Mouse (Mus musculus): ENCODE data around the gene Ttc30b. TPM values are rescaled to one million over a fixed set of nuclear protein-coding genes. Genes with fewer than 3 reads are reported as not detected.
"Not testable (repeated sequence)": the region's sequence is repeated elsewhere in the genome, so short reads cannot be mapped to it uniquely, and the experiment has no call there.

Gene Ttc30b
- total RNA-seq, 4 experiments from 2014 or later: 12.4 to 14.1 (median 13.8) TPM

DNA sequence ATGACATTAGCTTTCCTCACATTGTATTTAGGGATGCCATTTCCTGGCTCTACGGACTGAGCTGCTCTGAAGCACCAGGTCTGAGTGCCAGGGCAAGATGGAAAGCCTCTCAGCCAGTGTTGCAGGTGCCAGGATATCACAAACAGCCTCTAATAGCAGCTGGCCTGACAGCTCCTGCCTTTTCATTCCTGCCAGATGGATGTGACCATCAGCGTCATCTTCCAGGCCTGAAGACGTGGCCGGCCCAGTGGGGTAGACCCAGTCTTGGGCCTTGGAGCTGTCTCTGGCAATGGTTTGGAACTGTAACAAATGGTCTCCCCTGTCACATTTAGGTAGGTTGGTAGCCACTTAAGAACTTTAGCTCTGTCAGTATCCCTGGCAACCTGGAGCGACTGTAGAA is 14.9 kb upstream of the Ttc30b start:
- DNase-seq (ENCODE audit: low spot score in 2 of 2): no peak

DNA sequence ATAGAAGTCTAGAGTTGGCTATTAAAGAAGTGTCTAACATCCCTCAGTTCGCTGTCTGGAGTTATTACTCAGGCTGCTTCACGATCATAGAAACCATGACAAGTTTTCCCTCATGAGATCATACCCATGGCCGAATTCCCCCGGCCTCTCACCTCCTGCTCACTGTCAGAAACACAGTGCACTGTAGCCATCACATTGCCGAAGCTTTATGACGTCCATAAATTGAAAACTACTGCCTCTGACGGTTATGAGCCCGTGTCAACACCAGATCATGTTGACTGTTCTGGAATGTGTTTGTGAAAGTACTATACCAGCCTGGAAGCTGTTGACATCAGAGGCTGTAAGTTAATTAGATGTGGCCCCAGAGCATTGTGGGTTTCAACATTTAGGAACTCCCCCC is 12.3 kb upstream of the Ttc30b start:
- DNase-seq (ENCODE audit: low spot score in 2 of 2): no peak

DNA sequence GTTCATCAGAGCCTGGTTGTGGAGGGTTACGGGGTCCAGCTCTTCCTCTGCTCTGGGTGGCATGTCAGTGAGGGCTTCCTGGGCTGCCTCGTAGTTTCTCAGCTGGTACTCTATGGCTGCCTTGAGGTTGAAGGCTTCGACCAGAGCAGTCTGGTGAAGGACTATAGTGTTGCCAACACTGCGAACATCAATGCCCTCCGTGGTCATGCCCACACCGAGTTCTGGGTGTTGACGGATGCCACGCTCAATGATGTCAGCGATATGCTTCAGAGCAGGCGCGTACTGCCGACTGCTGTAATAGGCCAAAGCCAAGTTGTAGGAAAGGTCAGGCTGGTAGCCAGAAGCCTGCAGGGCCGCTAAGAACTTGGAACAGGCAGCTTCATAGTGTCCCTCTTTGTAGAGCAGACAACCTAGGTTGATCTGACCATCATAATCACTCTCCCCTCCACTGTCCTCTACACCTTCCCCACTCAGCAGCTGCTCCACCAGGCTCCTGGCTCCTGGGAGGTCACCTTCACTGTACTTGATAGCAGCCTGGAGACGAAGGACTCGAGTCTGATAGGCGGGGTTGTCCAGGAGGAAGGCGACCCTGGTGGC is 767 bp downstream of the Ttc30b start:
- not testable (repeated sequence) for DNase-seq (ENCODE audit: low spot score in 2 of 2)

DNA sequence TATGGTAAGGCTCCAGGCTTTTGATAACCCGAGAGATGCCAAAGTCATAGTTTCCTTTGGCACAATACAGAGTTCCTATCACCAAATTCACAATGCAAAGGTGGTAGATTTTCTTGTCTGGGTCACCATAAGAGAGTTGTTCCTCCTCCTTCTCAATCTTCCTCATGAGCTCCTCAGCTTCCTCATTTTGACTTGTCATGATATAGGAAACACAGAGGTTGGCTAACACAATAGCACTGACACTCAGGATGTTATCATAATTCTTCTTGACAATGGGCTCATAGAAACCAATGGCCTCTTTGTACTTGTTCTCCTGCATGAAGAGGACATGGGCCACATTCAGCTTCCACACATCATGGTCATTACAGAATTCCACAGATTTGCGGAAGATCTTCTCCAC is 1.7 kb downstream of the Ttc30b start:
- DNase-seq (ENCODE audit: low spot score in 2 of 2): not testable (repeated sequence)

DNA sequence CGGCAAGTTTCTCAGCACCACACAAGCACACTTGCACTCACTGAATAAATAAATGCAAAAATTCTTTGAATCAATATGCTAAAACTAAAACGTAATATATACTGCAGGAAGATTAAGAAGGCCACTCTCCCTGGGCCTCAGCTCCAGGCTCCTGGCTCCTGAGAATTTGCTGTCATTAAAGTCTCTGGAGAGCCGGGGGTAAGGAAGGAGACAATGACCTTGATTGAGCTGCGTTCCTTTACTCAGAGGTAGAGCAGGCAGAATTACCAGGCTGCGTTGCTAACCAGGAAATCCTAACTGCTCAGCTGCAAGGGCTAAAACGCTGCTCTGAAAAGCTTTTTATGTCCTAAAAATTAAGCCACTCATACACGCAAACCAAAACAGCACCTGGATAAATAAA is 4.8 kb downstream of the Ttc30b start:
- DNase-seq (ENCODE audit: low spot score in 2 of 2): no peak

DNA sequence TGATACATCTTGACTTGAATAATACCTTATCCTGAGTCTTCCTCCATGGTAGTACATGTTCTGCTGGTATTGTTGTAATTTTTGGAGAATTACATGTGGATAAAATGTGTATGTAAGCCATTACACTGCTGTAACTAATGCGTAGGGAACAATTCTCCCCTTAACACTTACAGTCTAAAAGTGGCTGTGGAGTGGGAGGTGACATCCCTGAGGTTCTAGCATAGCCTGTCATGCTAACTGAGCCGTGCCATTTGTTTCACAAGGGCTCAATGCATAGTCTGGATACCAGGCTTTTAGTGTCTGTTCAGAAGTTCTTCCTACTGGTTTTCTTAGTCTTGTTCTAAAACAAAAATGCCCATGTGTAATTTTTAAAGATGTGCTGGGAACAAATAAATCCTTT is 7.4 kb downstream of the Ttc30b start:
- DNase-seq (ENCODE audit: low spot score in 2 of 2): peak in 1 of 2 experiments; percentile 28

DNA sequence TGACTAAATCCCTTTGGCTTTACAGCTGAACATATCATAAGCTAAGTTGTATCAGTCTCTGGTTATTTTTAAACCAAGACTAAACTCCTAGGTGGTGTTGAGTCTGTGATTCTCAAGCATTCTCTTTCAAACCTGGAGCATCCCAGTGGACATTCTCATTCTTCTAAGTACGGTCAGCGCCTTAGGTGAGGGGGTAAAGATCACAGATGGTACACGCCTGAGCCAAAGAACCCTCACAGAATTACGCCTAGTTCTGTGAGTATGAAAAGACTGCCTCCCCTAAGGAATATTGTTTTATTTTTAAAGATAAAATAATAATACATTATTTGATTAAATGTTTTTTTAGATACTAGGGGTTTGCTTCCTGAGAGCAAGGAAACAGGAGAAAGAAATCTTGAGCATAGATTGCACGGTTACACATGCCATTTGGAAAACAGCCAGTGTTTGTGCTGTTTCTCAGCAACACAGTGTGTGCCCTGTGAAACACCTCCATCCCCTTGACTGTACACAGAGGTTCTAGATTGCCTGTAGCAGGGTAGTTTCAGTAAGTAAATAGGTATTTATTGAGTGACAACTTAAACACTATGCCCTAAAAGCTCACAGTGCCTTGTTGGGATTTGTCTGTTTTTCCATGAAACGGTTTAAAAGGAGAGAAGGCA is 8.5 kb downstream of the Ttc30b start:
- DNase-seq (ENCODE audit: low spot score in 2 of 2): no peak

DNA sequence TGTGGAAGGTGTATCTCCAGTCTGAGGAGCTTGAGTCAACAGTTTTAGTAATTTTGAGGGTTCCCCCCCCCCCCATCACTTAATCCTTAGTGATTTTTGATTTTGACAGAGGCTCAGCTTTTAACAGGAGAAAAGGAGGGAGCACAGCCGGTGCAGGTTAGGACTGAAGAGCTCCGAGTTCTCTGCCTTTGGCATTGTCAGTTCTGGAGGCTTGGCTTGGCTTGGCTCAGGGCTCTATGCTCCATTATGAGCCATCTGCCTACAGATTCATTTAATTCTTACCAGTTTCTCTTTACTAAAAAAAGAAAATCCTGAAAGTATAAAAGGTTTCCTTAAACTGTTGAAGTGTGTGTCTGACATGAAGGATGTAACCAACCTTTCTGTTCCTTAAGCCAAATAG is 9.2 kb downstream of the Ttc30b start:
- DNase-seq (ENCODE audit: low spot score in 2 of 2): no peak

DNA sequence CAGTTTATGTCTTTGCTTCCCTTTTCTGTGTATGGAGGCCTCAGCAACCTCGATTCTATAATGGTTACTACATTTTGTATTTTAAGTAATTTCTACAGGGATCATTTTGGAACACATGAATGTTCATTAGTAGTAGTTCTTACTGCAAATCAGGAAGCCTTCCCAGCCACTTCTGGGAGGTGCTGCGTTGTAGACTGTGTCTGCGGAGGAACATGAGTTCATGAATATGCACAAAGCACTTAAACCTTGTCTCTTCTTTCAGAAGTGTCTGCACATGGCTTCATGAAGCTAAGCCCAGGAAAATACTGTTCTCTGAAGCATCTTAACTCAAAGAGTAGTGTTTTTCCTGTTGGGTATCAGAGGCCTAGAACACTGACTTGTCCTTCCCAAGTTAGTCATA is 10.4 kb downstream of the Ttc30b start:
- no peak for DNase-seq (ENCODE audit: low spot score in 2 of 2)

DNA sequence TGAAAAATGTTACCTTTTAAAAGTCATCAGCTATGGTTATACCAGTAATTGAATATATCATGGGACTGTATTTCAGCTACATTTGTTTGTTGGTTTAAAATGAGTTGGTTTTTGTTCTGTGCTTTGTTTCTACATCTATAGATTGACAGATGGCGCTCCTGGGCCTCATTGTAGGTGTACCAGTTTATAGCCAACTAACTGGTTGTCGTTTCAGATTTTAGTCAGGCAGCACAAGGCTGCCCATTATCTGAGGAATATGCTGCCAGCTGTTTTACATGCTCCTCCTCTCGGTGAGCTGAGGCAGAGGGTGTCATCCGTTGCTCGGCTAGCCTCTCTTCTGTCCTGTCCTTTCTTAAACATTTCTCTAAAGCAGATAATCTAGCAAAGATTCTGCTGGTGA is 12.3 kb downstream of the Ttc30b start:
- DNase-seq (ENCODE audit: low spot score in 2 of 2): no peak

DNA sequence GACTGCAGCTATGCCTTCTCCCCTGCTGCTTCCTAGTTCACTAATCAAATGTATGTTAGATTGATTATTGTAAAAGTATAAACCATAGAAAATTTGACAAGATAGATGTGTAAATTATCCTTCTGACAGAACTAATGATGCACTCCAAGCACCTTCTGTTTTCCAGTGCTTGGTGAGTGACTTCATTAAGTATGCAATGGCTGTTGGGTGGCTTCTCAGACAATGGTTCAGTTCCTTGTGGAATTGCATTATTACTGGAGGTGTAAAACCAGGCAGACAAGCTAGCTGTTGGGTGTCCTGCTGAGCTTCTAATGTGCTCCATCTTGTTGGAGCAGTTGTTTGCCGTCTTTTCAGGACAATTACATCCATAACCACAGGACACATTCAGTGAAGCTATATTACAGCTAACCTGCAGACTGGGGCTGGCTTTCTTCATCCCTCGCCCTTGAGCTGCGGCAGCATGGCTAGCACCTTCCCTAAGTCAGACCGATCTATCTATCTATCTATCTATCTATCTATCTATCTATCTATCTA is 14.5 kb downstream of the Ttc30b start:
- no peak for DNase-seq (ENCODE audit: low spot score in 2 of 2)

DNA sequence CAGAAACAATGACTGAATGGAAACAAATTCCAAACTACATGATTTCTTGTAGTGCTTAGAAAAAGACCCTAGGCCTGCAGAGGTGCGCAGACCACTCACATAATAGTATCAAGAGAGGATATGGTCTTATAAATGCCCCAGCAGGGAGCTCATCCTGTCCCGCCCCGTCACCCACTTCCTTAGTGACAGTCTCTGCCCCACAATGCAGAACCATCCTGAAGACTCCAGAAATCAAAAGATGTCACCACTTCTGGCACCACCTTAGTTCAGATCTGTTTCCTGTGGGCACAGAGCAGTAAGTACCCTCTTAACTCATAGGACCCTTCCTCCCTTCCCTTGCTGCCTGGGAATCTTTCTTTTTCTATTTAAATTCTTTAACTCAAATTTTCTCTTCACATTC is 23.3 kb downstream of the Ttc30b start:
- DNase-seq (ENCODE audit: low spot score in 2 of 2): no peak

DNA sequence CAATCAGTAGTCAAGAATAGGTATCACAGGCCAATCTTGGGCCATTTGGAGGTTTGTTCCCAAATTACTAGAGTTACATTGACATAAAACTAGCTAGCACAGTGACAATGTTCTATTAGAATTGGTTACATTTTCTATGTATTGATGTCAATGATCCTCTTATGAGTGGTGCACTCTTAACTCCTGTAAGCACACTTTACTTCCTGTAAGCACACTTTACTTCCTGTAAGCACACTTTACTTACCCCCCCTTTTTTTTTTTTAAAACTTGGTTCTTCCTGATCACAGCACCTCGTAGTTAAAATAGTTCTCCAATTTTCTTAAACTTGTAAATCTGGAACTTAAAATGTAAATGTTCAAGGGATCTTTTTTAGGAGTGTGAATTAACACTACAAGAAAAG is 31.2 kb downstream of the Ttc30b start:
- no peak for DNase-seq (ENCODE audit: low spot score in 2 of 2)

DNA sequence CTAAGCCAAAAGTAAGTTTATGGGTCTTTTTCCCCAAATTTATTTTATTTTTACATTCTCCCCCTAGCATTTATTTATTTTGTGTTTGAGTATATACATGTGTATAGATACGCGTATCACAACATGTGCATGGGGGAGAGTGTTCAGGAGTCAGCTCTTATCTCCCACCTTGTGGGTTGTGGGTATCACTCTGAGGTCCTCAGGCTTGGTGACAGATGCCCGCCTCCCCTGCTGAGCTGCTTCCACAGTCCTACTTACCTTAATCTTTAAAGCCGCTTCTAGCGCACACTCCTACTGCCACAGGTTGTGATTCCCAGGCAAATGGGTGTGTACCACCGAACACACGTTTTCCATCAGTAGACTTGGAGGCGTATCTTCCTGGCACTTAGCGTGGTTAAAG is 36.5 kb downstream of the Ttc30b start:
- no peak for DNase-seq (ENCODE audit: low spot score in 2 of 2)

DNA sequence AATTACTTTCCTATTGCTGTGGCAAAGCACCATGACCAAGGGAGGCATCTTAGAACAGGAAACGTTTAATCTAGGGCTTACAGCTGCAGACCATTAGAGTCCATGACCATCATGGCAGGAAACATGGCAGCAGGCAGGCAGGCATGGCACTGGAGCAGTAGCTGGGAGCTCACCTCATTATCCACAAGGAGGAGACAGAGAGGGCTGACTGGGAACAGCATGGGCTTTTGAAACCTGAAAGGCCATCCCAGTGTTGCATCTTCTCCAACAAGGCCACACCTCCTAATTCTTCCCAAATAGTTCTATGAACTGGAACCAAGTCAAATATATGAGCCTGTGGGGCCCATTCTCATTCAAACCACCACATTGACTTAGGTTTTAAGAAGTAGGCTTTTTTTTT is 38.1 kb downstream of the Ttc30b start:
- no peak for DNase-seq (ENCODE audit: low spot score in 2 of 2)

DNA sequence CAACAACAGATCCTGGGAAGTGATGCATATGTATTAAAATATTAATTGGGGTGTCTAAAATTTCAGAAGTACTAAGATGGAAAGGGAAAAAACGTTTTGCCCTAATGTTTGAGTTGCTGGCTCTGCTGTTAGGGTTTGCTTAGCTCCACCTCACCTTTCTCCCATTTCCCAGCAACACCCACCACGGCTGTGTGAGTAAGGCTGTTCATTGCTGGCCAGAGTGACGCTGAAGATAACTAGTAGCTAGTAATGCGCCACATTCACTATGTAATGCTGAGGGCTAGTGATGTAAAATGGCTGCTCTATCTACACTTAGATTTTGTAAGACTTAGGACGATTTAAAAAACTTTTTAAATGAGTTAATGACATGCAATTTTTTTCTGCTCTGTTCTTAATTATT is 42.7 kb downstream of the Ttc30b start:
- DNase-seq (ENCODE audit: low spot score in 2 of 2): no peak

DNA sequence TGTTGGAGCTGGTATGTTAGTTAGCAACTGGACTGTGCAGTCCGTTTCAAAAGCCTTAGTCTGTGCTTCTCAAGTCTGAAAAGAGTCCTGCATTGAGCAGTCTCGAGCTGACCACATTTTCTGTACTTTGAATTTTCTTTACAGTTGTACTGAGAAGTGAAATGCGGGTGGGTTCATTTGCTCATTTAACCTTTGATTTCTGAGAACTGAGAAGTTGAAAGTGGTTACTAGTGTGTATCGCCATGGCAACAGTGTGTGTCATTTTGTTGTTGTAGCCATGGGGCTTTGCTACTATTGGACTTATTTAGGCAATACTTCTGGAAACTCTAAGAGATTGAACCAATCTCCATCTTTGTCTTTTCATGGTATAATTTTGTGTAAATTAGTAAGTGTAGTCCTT is 46.4 kb downstream of the Ttc30b start:
- DNase-seq (ENCODE audit: low spot score in 2 of 2): no peak

Other genes starting within 250 kb of the Ttc30b start
- gene Nfe2l2, start 233.9 kb downstream of the Ttc30b start, total RNA-seq (2022): 10 to 100 TPM; 14.1 to 20.5 (median 17.9) TPM
- gene Agps, start 106.4 kb downstream of the Ttc30b start, total RNA-seq (2022): 10 to 100 TPM; 32.0 to 42.5 (median 34.6) TPM
- under 1 TPM in 2 of 4 experiments, not detected in 2; 0.41 to 0.84 TPM for gene Ttc30a2, start 39.6 kb upstream of the Ttc30b start, total RNA-seq (2022)
- 1 to 10 TPM; 3.0 to 3.7 (median 3.2) TPM for gene Ttc30a1, start 43.4 kb upstream of the Ttc30b start, total RNA-seq (2022)

All from left cerebral cortex, adult 8-10 months (tissue).